Mouse (Mus musculus) left cerebral cortex, adult 9 months (tissue): ENCODE measurements around the gene Evi2b.

Source experiments
- DNase-seq, 2 experiments: peaks; one replicate each; pipeline ENCODE4 v3.0.0; 2022; ENCODE audit warnings: low spot score in 2 of 2

Evi2b gene

GRCm38 (mm10) chr11:79521930-79522329, 1.6 kb downstream of the Evi2b start:
- no peak for DNase-seq

DNA sequence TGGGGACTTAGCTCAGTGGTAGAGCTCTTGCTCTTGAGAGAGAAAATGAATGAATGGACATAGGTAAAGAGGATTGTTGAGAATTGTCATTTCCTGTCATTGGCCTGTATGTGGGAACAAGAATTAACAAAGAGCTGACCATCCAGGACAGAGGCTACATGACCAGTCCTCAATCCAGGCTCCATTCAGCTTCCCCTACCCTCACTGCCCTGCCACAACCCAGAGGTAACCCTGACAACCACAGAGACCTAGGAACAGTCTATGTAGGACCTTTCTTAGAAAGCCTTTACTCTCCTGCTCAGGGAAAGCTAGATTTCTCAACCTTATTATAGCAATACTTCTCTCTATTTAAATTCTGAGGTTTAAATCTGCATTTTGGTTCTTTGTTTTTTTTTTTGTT, 2.8 kb downstream of the Evi2b start:
- DNase-seq, result no peak

DNA sequence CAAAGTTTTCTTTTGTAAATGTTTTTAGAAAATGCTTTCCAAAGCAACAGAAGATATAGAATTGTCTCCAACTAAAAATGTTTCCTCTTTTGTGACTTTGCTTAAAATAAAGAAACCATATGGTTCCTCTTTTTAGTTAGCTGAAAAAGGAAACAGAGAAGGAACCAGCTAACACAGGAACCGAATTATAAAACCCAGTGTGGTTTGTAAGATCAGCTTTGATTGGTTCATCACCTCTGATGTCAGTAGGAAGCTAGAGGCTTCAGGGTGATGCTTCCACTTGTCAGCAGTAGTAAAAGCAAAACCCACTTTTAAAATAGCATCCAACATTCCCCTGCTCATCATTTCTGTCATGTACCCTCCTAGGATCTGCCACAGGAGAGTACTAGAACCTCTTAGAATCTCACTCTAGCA, 3.7 kb downstream of the Evi2b start:
- DNase-seq, result peak; percentile 60 to 74

GRCm38 (mm10) chr11:79519299-79519698, 4.3 kb downstream of the Evi2b start:
- no peak for DNase-seq

DNA sequence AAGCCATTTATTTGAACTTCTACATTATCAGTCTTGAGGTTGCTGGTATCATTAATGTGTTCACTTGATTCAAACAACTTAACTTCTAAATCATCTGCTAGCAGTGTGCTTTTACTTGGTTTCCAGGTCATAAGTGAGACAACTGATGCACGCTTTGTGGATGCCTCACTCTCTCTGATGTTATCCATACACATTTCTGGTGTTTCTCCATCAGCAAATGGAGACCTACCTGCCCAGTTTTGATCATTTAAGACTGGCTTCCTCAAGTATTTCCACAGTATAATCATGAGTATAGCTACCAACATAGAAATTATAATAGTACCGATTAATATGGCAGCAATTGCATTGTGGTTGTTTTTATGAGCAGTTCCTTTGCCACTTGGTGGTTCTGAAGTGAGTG, 7.8 kb downstream of the Evi2b start:
- no peak for DNase-seq

GRCm38 (mm10) chr11:79515331-79515730, 8.2 kb downstream of the Evi2b start:
- no peak for DNase-seq

GRCm38 (mm10) chr11:79511970-79512369, 11.6 kb downstream of the Evi2b start:
- no peak for DNase-seq

- no peak for DNase-seq
Observed at GRCm38 (mm10) chr11:79504506-79504905, 19.1 kb downstream of the Evi2b start.

- peak; percentile 71 to 85 for DNase-seq
Observed at GRCm38 (mm10) chr11:79503845-79504244, 19.7 kb downstream of the Evi2b start, which contains the start of gene Omg. TSS of gene Omg (minus strand) at chr11:79504084.

DNA sequence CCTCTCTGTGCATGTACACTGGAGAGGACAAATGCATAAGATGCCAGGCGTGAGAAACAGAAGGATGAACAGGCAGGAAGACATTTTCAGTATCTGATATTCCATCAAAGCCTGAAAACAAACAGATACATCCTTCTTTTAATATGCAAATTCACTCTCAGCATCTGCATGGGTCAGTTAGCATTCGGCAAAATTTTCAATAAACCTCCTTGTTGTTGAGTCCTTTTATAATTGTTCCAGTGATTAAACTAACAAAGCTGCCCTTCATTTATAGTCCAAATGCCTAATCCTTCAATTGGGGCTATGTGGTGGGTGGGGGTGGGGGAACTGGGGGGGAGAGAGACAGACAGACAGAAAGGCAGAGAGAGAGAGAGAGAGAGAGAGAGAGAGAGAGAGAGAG, 20.6 kb downstream of the Evi2b start:
- peak in 1 of 2 experiments; percentile 36 for DNase-seq

GRCm38 (mm10) chr11:79494976-79495800, 28.4 kb downstream of the Evi2b start:
- no peak for DNase-seq

DNA sequence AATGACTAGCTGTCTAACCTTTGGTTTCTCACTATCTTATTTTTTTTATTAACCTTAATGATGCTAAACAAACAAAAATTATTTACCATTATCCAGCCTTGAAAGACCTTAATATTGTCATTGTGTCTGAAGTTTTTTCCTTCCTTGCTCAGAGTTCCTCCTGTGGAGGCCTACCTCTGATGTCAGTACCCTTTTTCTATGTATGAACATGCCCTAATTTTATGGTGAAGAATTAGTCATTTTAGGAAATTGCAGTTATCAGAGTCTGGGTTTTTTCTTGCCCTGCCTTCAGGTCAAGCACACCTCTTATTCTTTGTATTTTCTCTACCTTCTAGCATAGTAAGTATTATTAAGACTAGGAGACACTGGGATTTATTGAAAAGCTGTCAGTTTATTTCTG, 38.8 kb downstream of the Evi2b start:
- DNase-seq, result no peak

- no peak for DNase-seq
Observed at GRCm38 (mm10) chr11:79483876-79484528, 39.6 kb downstream of the Evi2b start.

GRCm38 (mm10) chr11:79483392-79483791, 40.2 kb downstream of the Evi2b start:
- no peak for DNase-seq

GRCm38 (mm10) chr11:79468097-79468496, 55.5 kb downstream of the Evi2b start:
- DNase-seq, result no peak
